Mouse (Mus musculus): ENCODE results near the gene Gm13871.
"Not testable (repeated sequence)": the region's sequence is repeated elsewhere in the genome, so short reads cannot be mapped to it uniquely, and the experiment has no call there.

The Gm13871 gene

GRCm38 (mm10) chr4:73905853-73906252 is at the start of gene Gm13871:
Gene Gm13871, minus strand, starts transcription at chr4:73905953.
- DNase-seq (ENCODE audit: low spot score in 2 of 2) = not testable (repeated sequence)

GRCm38 (mm10) chr4:73950375-73950896 is 44.7 kb upstream of the Gm13871 start, which contains the start of gene 2310002L09Rik:
Gene 2310002L09Rik, minus strand, starts transcription at chr4:73950846.
- DNase-seq (ENCODE audit: low spot score in 2 of 2) = no peak

- DNase-seq (ENCODE audit: low spot score in 2 of 2) = not testable (repeated sequence)
Measured at GRCm38 (mm10) chr4:73920660-73921059, 14.9 kb upstream of the Gm13871 start, which contains the start of gene Gm11756. Gene Gm11756, minus strand, starts transcription at chr4:73920760.

- DNase-seq (ENCODE audit: low spot score in 2 of 2) = not testable (repeated sequence)
Measured at GRCm38 (mm10) chr4:73891012-73891411, 14.7 kb downstream of the Gm13871 start, which contains the start of gene Gm11757. Gene Gm11757, minus strand, starts transcription at chr4:73891112.

- DNase-seq (ENCODE audit: low spot score in 2 of 2) = not testable (repeated sequence)
Measured at GRCm38 (mm10) chr4:73876166-73876565, 29.6 kb downstream of the Gm13871 start, which contains the start of gene Gm11758. Gene Gm11758, minus strand, starts transcription at chr4:73876266.

Data from spleen, postnatal 10 days (tissue).